Mouse (Mus musculus): ENCODE data around the gene H1foo.

The H1foo gene

DNA sequence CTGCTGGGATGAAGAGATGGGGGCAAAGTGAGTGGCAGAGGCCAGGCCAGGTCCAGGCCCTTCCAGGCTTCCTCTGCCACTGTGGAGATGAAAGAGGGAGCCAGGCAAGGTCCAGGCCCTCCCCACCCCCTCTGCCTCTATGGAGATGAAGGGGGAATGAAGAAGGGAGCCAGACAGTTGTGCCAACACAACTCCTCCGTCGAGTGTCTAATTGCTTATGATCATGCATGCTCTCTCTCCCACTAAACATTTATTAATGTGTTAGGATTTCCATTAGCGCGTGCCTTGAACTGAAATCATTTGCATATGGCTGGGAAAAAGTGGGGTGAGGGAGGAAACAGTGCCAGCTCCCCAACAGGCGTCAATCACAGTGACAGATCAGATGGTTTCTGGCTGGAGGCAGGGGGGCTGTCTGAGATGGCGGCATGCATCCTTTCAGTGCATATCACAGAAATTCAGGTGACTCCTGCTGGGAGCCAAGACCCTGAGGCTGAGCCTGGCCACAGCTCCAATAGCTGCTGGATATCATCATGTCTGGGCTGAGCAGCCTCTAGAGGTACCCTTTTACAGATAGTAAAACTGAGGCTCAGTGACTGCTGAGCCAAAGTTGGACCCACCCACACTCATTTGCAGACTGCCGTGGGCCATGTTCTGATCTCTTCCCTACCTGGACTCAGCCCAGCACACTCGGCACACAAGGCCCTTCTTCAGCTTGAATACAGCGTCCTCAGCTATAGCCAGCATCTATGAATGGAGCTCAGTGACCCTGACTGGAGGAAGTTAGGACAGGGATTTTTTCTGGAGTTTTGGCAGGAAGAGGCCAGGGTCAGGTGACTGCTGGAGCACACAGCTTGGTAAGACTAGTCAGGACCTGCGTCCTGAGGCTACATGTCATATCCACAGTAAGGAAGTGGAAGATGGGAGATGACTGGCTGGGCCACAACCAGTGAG, 17.2 kb upstream of the H1foo start:
- DNase-seq: no peak

DNA sequence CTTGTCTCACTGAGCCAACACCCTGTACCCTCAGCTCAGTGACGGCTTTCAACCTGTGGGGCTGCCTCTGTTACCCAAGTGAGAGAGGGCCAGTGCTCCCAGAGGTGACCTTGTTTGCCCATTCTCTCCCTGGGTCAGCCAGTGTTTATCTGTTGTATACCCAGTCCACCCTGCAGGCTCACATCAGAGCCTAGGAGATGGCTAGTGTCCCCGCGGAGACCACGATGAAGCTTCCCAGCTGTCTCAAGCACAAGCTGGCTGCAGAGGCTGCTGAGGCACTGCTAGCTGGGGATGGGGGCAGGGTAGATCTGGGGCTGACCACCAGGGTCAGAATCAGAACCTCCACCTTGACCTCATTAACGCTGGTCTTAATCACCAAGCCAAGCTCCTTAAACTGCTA, 14.7 kb upstream of the H1foo start:
- DNase-seq: no peak

DNA sequence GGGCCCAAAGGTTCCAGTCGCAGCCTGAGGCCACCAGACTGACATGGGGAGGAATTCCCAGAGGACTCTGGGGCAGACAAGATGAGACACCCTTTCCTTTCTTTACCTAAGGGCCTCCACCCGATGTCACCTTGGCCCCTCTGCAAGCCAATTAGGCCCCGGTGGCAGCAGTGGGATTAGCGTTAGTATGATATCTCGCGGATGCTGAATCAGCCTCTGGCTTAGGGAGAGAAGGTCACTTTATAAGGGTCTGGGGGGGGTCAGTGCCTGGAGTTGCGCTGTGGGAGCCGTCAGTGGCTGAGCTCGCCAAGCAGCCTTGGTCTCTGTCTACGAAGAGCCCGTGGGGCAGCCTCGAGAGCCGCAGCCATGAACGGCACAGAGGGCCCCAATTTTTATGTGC, 13.1 kb upstream of the H1foo start, which contains the start of gene Rho:
Gene Rho (plus strand): TSS at position 110 of the 400 bp plus-strand sequence.
- DNase-seq: no peak

- no peak for DNase-seq
These were observed 12.3 kb upstream of the H1foo start for GRCm38 (mm10) chr6:115932391-115932790.

- DNase-seq: no peak
These were observed 9.2 kb upstream of the H1foo start for GRCm38 (mm10) chr6:115935544-115935943.

DNA sequence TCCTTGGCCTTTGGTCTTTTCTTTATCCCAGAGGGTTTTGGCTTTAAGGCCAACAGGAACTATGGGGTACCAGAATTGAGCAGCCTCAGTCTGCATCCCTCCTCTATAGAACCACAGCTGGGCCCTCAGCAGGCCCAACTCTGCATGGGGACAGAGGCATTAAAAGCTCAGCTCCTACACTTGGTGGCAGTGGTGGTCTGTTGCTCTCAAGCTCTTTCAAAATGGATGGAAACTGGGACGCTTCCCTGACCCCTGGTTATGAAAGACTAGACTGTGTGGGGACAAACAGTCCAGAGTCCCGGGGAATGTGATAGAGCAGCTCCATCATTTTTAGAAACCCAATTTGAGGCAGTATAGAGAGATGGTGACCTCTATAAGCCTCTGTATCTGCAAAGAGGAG, 6.7 kb upstream of the H1foo start:
- no peak for DNase-seq

DNA sequence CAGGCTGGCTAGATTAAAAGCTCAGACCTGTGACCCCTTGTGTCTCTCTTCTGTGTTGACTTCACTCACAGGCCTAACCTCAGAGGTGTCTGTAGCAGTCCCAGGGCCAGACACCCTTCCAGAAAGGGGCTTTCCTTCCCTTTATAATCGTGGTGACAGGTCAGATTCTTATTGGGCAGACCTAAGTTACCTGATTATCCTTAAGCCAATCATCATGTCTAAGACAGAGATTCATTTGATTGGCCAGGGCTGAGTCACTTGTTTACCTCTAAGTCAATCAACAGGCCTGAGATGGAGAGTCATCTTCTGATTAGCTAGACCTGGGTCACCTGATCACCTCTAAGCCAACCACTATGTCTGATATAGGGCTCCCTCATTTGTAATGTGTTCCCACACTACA, 5.9 kb upstream of the H1foo start:
- DNase-seq: no peak

- no peak for DNase-seq
These were observed 4.1 kb upstream of the H1foo start for GRCm38 (mm10) chr6:115940603-115941002.

- no peak for DNase-seq
These were observed 3.6 kb upstream of the H1foo start for GRCm38 (mm10) chr6:115941128-115941527.

DNA sequence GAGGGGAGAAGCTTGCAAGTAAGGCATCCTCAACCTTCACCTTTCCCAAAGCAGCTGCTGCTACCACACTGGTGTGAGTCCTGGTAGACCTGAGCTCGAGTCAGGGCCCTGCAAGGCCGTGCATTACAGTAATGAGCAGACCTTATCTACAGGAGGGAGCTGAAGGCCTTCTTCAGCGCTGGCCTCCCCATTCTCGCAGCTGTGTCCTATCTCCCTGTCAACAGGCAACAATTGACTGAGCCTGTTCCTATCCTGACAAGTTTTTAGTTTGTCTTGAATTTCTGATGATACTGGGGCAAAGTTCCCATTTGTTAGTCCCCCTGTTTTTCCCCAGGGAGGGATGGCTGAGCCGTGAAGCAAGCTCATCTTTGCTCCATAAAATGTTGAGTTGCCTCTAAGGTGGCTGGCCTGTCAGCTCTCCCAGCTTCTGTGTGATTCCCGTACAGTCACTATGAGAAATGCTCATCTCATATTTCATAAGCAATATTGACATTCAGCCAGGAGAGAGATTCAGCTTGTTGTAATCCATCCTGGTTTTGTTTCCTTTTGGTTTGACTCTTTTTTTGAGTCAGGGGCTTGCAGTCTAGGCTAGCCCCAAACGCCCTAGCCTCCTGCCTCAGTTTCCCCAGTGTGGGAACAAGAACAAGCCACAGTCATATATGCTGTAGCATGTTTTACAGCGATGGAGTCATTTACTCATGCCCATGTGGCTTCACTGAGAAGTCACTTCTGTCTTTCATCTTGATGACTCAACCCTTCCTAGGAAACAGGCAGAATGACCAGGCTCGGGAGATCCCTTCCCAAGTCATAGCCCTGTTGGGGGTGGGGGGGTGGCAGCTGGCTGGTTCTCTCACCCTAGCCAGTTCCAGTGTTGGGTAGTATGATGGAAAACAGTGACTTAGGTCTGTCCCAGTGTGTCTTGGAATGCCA, 975 bp upstream of the H1foo start:
- DNase-seq: no peak

- no peak for DNase-seq
These were observed 895 bp downstream of the H1foo start for GRCm38 (mm10) chr6:115945633-115946032.

GRCm38 (mm10) chr6:115946389-115946788, 1.7 kb downstream of the H1foo start:
- no peak for DNase-seq

DNA sequence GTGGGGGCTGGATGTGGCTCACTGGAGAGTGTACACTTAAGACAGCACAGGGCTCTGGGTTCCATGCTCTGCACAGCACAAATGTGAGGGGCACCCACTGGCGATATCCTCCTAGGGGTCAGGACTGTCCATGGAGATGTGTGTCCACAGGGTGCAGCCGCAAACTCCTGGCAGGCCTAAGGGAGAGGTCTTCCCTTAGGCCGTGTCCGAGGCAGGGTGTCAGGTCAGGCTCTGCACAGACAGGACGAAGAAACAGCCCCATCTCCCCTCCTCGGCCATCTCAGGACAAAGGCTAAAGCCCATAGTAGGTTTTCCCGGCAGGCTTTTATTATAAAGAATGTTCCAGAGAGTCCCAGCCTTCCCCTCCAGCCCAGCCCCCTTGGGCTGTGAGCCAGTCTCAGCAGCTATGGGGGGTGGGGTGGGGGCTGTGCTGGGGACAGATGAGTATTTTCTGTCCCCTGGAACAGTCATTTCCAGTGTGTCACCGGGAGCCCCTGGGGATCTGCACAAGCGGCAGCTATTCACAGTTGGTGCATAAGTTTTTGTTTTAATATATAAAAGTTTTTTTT, 9.9 kb downstream of the H1foo start:
- DNase-seq: no peak

- peak; percentile 66 to 73 for DNase-seq
These were observed 10.4 kb downstream of the H1foo start for GRCm38 (mm10) chr6:115955169-115955568.

DNA sequence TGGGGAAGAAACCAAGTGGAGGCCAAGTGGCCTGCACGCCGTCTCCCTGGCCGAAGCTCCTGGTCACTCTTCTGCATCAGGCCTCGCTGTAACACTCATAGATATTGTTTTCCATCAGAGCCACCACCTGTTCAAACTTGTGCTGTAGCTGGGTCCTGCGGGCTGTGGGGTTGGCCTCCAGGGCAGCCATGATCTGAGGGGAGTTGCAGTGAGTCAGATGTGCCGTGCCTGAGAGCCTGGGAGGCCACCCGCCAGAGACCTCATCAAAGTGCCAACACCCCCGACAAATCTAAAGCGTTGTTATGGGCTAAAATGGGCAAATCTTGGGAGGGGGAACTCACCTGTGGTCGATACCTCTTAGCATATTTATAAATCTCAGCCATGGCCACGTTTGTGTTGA, 10.9 kb downstream of the H1foo start:
- DNase-seq: no peak

DNA sequence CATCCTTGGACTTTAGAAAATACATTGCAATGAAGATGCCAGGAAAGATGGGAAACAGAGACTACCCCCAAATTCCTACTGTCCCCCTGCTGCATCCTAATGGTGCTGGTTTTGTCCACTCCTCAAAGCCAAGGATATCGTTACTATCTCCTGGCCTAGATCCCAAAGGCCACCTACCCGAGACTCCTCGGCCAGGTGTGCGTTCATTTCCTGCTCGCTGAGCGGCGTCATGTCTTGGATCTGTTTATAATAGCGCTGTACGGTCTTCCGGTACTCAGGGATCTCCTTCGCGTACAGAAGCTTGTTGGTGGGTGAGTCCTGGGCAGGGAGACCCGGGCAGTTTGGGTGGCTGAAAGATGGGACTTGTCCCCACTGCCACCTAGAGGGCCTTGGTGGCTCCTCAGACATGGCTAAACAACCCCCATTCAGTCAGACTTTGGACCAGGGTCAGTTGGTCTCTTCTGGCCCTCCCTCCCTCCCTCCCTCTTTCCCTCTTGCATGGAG, 11.7 kb downstream of the H1foo start:
- peak in 1 of 2 experiments; percentile 43 for DNase-seq

DNA sequence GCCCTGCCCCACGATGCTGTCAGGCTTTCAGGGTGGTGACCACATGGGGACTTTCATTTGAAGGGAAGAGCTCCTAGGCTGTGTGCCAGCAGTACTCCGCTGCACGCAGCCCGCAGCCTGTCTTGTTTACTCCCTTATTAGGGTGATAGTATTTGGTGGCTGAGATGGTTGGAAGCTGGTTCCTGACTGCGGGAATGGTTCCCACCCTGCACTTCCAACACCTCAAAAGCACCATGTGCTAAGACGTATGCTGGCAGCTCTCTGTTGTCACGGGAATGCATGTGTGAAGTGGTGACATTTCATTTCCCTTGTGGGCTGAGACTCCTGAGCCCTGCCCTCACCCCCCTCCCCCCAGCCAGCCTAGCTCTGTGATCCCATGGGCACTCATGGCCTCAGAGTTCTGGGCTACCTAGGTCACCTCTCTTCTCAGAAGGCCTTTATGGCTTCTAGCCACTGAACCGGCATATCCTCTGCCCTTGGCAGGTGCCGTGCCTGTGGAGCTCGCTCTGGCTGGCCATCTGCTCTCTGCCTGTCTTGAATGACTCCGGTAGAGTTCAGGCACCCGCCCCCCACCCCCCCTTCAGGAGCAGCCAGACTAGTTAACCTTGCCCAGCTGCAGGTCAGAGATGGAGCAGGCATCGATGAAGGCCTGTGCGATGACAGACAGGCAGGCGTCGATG, 12.3 kb downstream of the H1foo start:
- DNase-seq: peak; percentile 83 to 88

DNA sequence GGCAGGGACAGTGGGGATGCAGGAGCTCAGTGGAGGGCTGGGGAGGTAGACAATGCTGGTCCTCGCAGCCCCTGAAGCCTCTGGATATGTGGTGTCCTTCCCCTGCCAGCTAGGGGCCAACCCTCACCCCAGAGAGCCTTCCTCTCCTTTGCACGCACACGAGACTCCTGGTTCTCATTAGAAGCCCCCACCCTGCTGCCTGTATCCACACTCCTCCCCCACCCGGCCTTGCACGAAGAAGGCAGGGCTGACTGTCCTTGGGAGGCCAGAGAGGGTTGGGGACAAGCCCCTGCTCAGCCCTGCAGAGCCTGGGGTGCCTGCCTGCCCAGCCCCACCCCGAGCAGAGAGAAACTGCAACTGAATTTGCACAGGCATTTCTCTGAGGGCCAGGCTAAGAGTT, 12.9 kb downstream of the H1foo start:
- no peak for DNase-seq

- peak; percentile 24 to 40 for DNase-seq
These were observed 13.7 kb downstream of the H1foo start for GRCm38 (mm10) chr6:115958445-115958844.

GRCm38 (mm10) chr6:115959151-115959691, 14.5 kb downstream of the H1foo start:
- peak; percentile 70 to 80 for DNase-seq

DNA sequence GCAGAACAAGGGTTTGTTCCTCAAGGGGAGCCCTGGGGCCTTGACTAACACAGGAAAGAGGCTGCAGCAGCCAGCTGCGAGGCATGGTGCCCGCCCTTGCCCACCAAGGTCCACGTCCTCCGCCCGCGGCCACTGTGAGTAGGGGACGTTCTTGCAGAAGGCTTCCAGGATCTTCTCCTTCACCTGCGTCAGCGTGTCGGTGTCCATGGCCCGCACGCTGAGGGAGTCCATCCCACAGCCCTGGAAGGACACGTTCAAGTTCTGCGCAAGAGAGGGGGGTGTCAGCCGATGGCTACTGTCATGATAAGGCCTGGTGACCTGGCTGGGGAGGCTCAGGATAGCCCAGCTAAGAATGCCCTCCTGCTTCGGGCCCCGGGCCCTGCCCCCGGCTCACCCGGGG, 15.6 kb downstream of the H1foo start:
- DNase-seq: no peak

GRCm38 (mm10) chr6:115961743-115962142, 17.0 kb downstream of the H1foo start:
- peak in 1 of 2 experiments; percentile 47 for DNase-seq

All from cerebellum, postnatal 25 days (tissue).